20 mouse cellular contexts compared by ENCODE assay signal in the genomic region with DNA sequence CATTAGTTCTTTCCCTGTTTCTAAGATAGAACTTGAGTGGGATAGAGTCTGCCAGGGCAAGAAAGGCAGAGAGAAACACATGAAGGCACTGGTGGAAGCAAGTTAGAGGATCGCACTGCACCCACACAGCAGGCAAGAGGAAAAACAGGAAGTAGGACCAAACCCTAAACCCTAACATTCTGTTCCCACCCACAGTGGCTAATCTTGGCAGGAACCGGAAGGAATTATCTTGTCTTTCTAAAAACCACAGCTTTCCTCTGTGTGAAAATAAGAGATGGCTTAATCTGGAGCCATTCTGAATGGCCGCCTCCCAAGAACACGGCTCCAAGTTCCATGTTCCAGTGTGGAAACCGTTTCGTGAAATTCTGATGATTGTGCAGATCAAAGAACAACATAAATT.
"Had no signal": no experiment of that assay in that cellular context is flagged by ENCODE, and none has a peak within 500 bp of the region (broad histone marks: within the 10 kb centered on the region; RNA-seq: fewer than 3 reads in every experiment).

No protein-coding gene starts in this region.

- H3K27ac ChIP-seq: lung, embryonic 15.5 days; macrophage; midbrain, embryonic 10.5 days; midbrain, embryonic 12.5 days; neural tube, embryonic 13.5 days; neural tube, embryonic 15.5 days had no signal

- H3K36me3 ChIP-seq: lung, embryonic 15.5 days; midbrain, embryonic 10.5 days; midbrain, embryonic 12.5 days; neural tube, embryonic 13.5 days; neural tube, embryonic 15.5 days had no signal

- H3K4me2 ChIP-seq: lung, embryonic 15.5 days; midbrain, embryonic 12.5 days; neural tube, embryonic 13.5 days; neural tube, embryonic 15.5 days had no signal

- H3K27me3 ChIP-seq: lung, embryonic 15.5 days; midbrain, embryonic 12.5 days; neural tube, embryonic 13.5 days; neural tube, embryonic 15.5 days had no signal

- H3K4me1 ChIP-seq: lung, embryonic 15.5 days; midbrain, embryonic 10.5 days; midbrain, embryonic 12.5 days; neural tube, embryonic 13.5 days; neural tube, embryonic 15.5 days had no signal

- H3K9ac ChIP-seq: liver, postnatal 0 days; lung, embryonic 15.5 days; midbrain, embryonic 12.5 days; neural tube, embryonic 13.5 days; neural tube, embryonic 15.5 days had no signal

- ATAC-seq: liver, postnatal 0 days; lung, postnatal 0 days; midbrain, embryonic 16.5 days had no signal

- H3K4me3 ChIP-seq: lung, embryonic 15.5 days; midbrain, embryonic 10.5 days; midbrain, embryonic 12.5 days; myocyte; neural tube, embryonic 13.5 days; neural tube, embryonic 15.5 days had no signal

- H3K9me3 ChIP-seq: lung, embryonic 15.5 days; midbrain, embryonic 10.5 days; midbrain, embryonic 12.5 days; neural tube, embryonic 13.5 days; neural tube, embryonic 15.5 days had no signal

- DNase-seq: liver, postnatal 0 days; lung, adult 2 months; lung, postnatal 14 days; lung, postnatal 36 days; midbrain, embryonic 14.5 days; retina, postnatal 1 day; right cerebral cortex, postnatal 14 days; spleen, adult 18-20 months; thymus, adult 18-20 months; thymus, postnatal 14 days; thymus, postnatal 36 days had no signal
